Comparison of ENCODE assay signal across 8 mouse cellular contexts in the genomic region with DNA sequence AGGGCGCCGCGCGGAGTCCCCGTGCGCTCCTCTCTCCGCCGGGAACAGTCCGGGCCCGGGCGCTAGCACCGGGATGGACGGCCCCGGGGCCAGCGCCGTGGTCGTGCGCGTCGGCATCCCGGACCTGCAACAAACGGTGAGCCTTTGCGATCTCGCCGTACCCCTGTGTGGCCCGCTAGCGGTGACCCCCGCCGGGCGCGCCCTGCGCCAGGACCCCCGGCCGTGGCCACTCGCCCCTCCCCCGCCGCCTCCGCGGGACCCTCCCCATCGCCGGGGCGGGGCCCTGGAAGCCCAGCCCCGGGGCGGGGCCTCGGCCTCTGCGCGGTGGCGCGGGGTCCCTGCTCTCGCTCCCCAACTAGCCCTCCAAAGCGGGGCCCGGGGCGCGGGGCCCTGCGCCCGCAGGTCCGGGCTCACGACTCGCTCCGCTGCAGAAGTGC. TPM values are rescaled to one million over a fixed set of nuclear protein-coding genes. Genes with fewer than 3 reads are reported as not detected.
DNase-seq lines count a peak whose midpoint lies in the region; ATAC-seq and TF ChIP-seq lines count a peak whose summit lies in the region.

No protein-coding gene starts in this region.

- 1% methylated on average over 54 of the region's 60 CpGs for WGBS in heart, adult 2 months
- WGBS in forebrain, embryonic 11.5 days: under 1% methylated on average over 43 of the region's 60 CpGs
- 0% methylated on average over 21 of the region's 60 CpGs for WGBS in hindbrain, embryonic 16.5 days
- WGBS in liver, embryonic 12.5 days (ENCODE audit: insufficient replicate concordance): 1% methylated on average over 38 of the region's 60 CpGs

- no peak for TF ChIP-seq EP300 in heart, adult 2 months (IDR thresholded peaks at IDR 0.05; ENCODE audit: insufficient read depth, low read depth, low read length)

- peaks cover 2% of the 10 kb centered on the region; the same call in 1 of the 2 replicates for H3K79me2 ChIP-seq in heart, adult 2 months (replicated peaks; ENCODE audit: control insufficient read depth, insufficient read depth, low read length)

- peak; percentile 72 to 78 for DNase-seq in heart, adult 2 months
- DNase-seq in heart, adult 8-10 months (ENCODE audit: low spot score): no peak
- DNase-seq in forebrain, embryonic 11.5 days (ENCODE audit: low spot score): peak; percentile 90
- peak; percentile 83 for DNase-seq in retina, embryonic 14.5 days (ENCODE audit: low spot score)
- DNase-seq in MN1 (ENCODE audit: low spot score): no peak

- TF ChIP-seq POLR2A in heart, adult 2 months (IDR thresholded peaks at IDR 0.05; ENCODE audit: insufficient read depth, low read depth, low read length): no peak
- TF ChIP-seq POLR2A in bone marrow macrophage, adult 2 months (IDR thresholded peaks at IDR 0.05; ENCODE audit: borderline replicate concordance, low read depth, low read length): no peak

- peak overlapping the region; percentile 68 for H3K27ac ChIP-seq in heart, adult 2 months
- H3K27ac ChIP-seq in bone marrow macrophage, adult 2 months (ENCODE audit: insufficient read depth, low read depth, low read length): no peak overlapping the region
- peak overlapping the region; percentile 50; the same call in 1 of the 2 replicates for H3K27ac ChIP-seq in forebrain, embryonic 11.5 days (ENCODE audit: low read depth, low read length)
- peak overlapping the region; percentile 92 for H3K27ac ChIP-seq in hindbrain, embryonic 16.5 days (ENCODE audit: low read depth, low read length)
- peak overlapping the region; percentile 40 for H3K27ac ChIP-seq in liver, embryonic 12.5 days

- ATAC-seq in forebrain, embryonic 11.5 days (replicated peaks; ENCODE audit: low FRiP score): peak; percentile 84
- ATAC-seq in hindbrain, embryonic 16.5 days: peak; percentile 72
- ATAC-seq in liver, embryonic 12.5 days: peak; percentile 51

- H3K27me3 ChIP-seq in heart, adult 2 months (ENCODE audit: control insufficient read depth, insufficient read depth, low read length): peaks cover 3% of the 10 kb centered on the region; the same call in 1 of the 2 replicates
- H3K27me3 ChIP-seq in forebrain, embryonic 11.5 days (ENCODE audit: control insufficient read depth, insufficient read depth, low read length): peaks cover 19% of the 10 kb centered on the region
- H3K27me3 ChIP-seq in hindbrain, embryonic 16.5 days (replicated peaks; ENCODE audit: control insufficient read depth, insufficient read depth, low read length): no peaks in the 10 kb centered on the region
- H3K27me3 ChIP-seq in liver, embryonic 12.5 days (replicated peaks): peaks cover 53% of the 10 kb centered on the region

- H3K4me3 ChIP-seq in heart, adult 2 months: peak overlapping the region; percentile 76
- H3K4me3 ChIP-seq in bone marrow macrophage, adult 2 months (ENCODE audit: insufficient read depth, low read length): peak overlapping the region; percentile 19; the same call in 1 of the 2 replicates
- H3K4me3 ChIP-seq in forebrain, embryonic 11.5 days (ENCODE audit: low read depth, low read length): peak overlapping the region; percentile 74
- peak overlapping the region; percentile 85 for H3K4me3 ChIP-seq in hindbrain, embryonic 16.5 days (ENCODE audit: low read length)
- H3K4me3 ChIP-seq in liver, embryonic 12.5 days: peak overlapping the region; percentile 68

- H3K9me3 ChIP-seq in forebrain, embryonic 11.5 days (ENCODE audit: control insufficient read depth, low read length): no peaks in the 10 kb centered on the region
- H3K9me3 ChIP-seq in hindbrain, embryonic 16.5 days (ENCODE audit: control insufficient read depth, low read length): no peaks in the 10 kb centered on the region
- no peaks in the 10 kb centered on the region for H3K9me3 ChIP-seq in liver, embryonic 12.5 days (replicated peaks)

- peaks cover 4% of the 10 kb centered on the region; the same call in 1 of the 2 replicates for H3K36me3 ChIP-seq in heart, adult 2 months (ENCODE audit: control insufficient read depth, insufficient read depth, low read length)
- no peaks in the 10 kb centered on the region for H3K36me3 ChIP-seq in forebrain, embryonic 11.5 days (ENCODE audit: control insufficient read depth, insufficient read depth, low read length)
- peaks cover 8% of the 10 kb centered on the region for H3K36me3 ChIP-seq in hindbrain, embryonic 16.5 days (ENCODE audit: control insufficient read depth, insufficient read depth, low read length)
- peaks cover 20% of the 10 kb centered on the region for H3K36me3 ChIP-seq in liver, embryonic 12.5 days

- H3K4me1 ChIP-seq in heart, adult 2 months (ENCODE audit: control insufficient read depth, insufficient read depth, low read length): peaks cover 20% of the 10 kb centered on the region
- no peaks in the 10 kb centered on the region for H3K4me1 ChIP-seq in bone marrow macrophage, adult 2 months (ENCODE audit: control insufficient read depth, insufficient read depth, low read length)
- peaks cover 15% of the 10 kb centered on the region for H3K4me1 ChIP-seq in forebrain, embryonic 11.5 days (replicated peaks; ENCODE audit: control insufficient read depth, insufficient read depth, low read length)
- H3K4me1 ChIP-seq in hindbrain, embryonic 16.5 days (ENCODE audit: control insufficient read depth, insufficient read depth, low read depth, low read length): peaks cover 21% of the 10 kb centered on the region
- peaks cover 43% of the 10 kb centered on the region for H3K4me1 ChIP-seq in liver, embryonic 12.5 days

- intact Hi-C loops in heart, adult 2 months (cut with DNase I): loop anchor here (2.0 kb wide), 1 partner anchor 21 kb away; no protein-coding TSS in a partner anchor

- TF ChIP-seq CTCF in heart, adult 2 months (IDR thresholded peaks at IDR 0.05): no peak
- no peak for TF ChIP-seq CTCF in bone marrow macrophage, adult 2 months (IDR thresholded peaks at IDR 0.05; ENCODE audit: low read depth, low read length)

- peak overlapping the region; percentile 94 for H3K4me2 ChIP-seq in forebrain, embryonic 11.5 days (ENCODE audit: low read depth, low read length, severe bottlenecking)
- H3K4me2 ChIP-seq in hindbrain, embryonic 16.5 days (ENCODE audit: low read length): peak overlapping the region; percentile 88
- peak overlapping the region; percentile 94 for H3K4me2 ChIP-seq in liver, embryonic 12.5 days

- peak overlapping the region; percentile 69 for H3K9ac ChIP-seq in heart, adult 2 months (ENCODE audit: low read depth, low read length)
- peak overlapping the region; percentile 79 for H3K9ac ChIP-seq in forebrain, embryonic 11.5 days (ENCODE audit: low read length)
- peak overlapping the region; percentile 95 for H3K9ac ChIP-seq in hindbrain, embryonic 16.5 days (ENCODE audit: low read depth, low read length)
- peak overlapping the region; percentile 72 for H3K9ac ChIP-seq in liver, embryonic 12.5 days

RNA-seq across cellular contexts. Expression of gene Shank3, which starts 0.4 kb away (rescaled TPM):
- total RNA-seq in heart, adult 2 months (2021): 10 to 100 TPM; 44.3 to 52.2 TPM
- 29.6 and 31.0 TPM in 2 replicates for polyA plus RNA-seq in heart, adult 2 months (2012; rRNA removed)
- 10 to 100 TPM; 36.3 to 53.5 (median 43.5) TPM for total RNA-seq in heart, adult 8-10 months (2022)
- polyA plus RNA-seq in bone marrow macrophage, adult 2 months (2012; ENCODE audit: insufficient read depth, insufficient read length, missing spikeins): not detected in 2 replicates
- polyA plus RNA-seq in forebrain, embryonic 11.5 days (2014; fragmentation: Nextera tagmentation; extraction: Ambion mirVana): 3.8 and 4.9 TPM in 2 replicates
- polyA plus RNA-seq in hindbrain, embryonic 16.5 days (2015; fragmentation: Nextera tagmentation; extraction: Ambion mirVana): 7.7 and 8.4 TPM in 2 replicates
- 0.81 and 1.4 TPM in 2 replicates for polyA plus RNA-seq in liver, embryonic 12.5 days (2016; fragmentation: Nextera tagmentation; extraction: Ambion mirVana)

RNA-seq across cellular contexts. Expression of gene Arsa, which starts 22.6 kb away (rescaled TPM):
- 10 to 100 TPM; 11.1 to 13.5 TPM for total RNA-seq in heart, adult 2 months (2021)
- 19.5 and 22.1 TPM in 2 replicates for polyA plus RNA-seq in heart, adult 2 months (2012; rRNA removed)
- 10 to 100 TPM; 10.9 to 12.7 (median 11.8) TPM for total RNA-seq in heart, adult 8-10 months (2022)
- 30.4 and 33.6 TPM in 2 replicates for polyA plus RNA-seq in bone marrow macrophage, adult 2 months (2012; ENCODE audit: insufficient read depth, insufficient read length, missing spikeins)
- 9.9 and 10.6 TPM in 2 replicates for polyA plus RNA-seq in forebrain, embryonic 11.5 days (2014; fragmentation: Nextera tagmentation; extraction: Ambion mirVana)
- 35.4 and 37.3 TPM in 2 replicates for polyA plus RNA-seq in hindbrain, embryonic 16.5 days (2015; fragmentation: Nextera tagmentation; extraction: Ambion mirVana)
- polyA plus RNA-seq in liver, embryonic 12.5 days (2016; fragmentation: Nextera tagmentation; extraction: Ambion mirVana): 6.6 and 7.0 TPM in 2 replicates

RNA-seq across cellular contexts. Expression of gene Mapk8ip2, which starts 46.1 kb away (rescaled TPM):
- under 1 TPM in 1 of 2 experiments, not detected in 1; 0.16 TPM for total RNA-seq in heart, adult 2 months (2021)
- 0.18 and 0.29 TPM in 2 replicates for polyA plus RNA-seq in heart, adult 2 months (2012; rRNA removed)
- under 1 TPM in 3 of 4 experiments, not detected in 1; 0.09 to 0.25 (median 0.09) TPM for total RNA-seq in heart, adult 8-10 months (2022)
- polyA plus RNA-seq in bone marrow macrophage, adult 2 months (2012; ENCODE audit: insufficient read depth, insufficient read length, missing spikeins): not detected in 2 replicates
- polyA plus RNA-seq in forebrain, embryonic 11.5 days (2014; fragmentation: Nextera tagmentation; extraction: Ambion mirVana): 26.0 and 27.4 TPM in 2 replicates
- polyA plus RNA-seq in hindbrain, embryonic 16.5 days (2015; fragmentation: Nextera tagmentation; extraction: Ambion mirVana): 84.5 and 88.1 TPM in 2 replicates
- polyA plus RNA-seq in liver, embryonic 12.5 days (2016; fragmentation: Nextera tagmentation; extraction: Ambion mirVana): 0.05 and 0.13 TPM in 2 replicates

Comparison
In these comparisons a context has a peak if more than half of its experiments do, and no peak if none do; other contexts are left out.
1. DNase-seq: peak in heart, adult 2 months (2 of 2), forebrain, embryonic 11.5 days (single experiment) and retina, embryonic 14.5 days (single experiment); none in heart, adult 8-10 months (single experiment) and MN1 (single experiment).
2. H3K4me3 ChIP-seq: peak in every context shown above with its lines; median percentile 85 in hindbrain, embryonic 16.5 days; 76 in heart, adult 2 months; 74 in forebrain, embryonic 11.5 days; 68 in liver, embryonic 12.5 days; 19 in bone marrow macrophage, adult 2 months.
3. RNA of gene Mapk8ip2, which starts 46.1 kb away (polyA plus RNA-seq): 84.5 to 88.1 TPM in hindbrain, embryonic 16.5 days and 26.0 to 27.4 TPM in forebrain, embryonic 11.5 days; 0.18 to 0.29 TPM in heart, adult 2 months, 0.05 to 0.13 TPM in liver, embryonic 12.5 days and not detected in bone marrow macrophage, adult 2 months; every median in the first group is over 10 times any median in the second.
4. Peak in every context shown above with its lines, with median percentiles within 50 percentile points of each other: H3K9ac ChIP-seq, ATAC-seq and H3K4me2 ChIP-seq.